Mouse (Mus musculus) heart, adult 2 months (tissue): Measurements from ENCODE around the gene Wscd1.

Source experiments
- CTCF ChIP-seq: fragments of 200-600 bp; IDR thresholded peaks from 2 replicates; pipeline ENCODE4 v1.8.1; 2022; ENCODE audit warnings: antibody characterized with exemption, mild to moderate bottlenecking, moderate library complexity
- EP300 ChIP-seq: fragments of 200-500 bp; IDR thresholded peaks from 2 replicates; pipeline ENCODE4 v1.6.1; 2011; ENCODE audit warnings: low read depth, low read length, control low read depth; ENCODE audit not compliant: insufficient read depth

DNA sequence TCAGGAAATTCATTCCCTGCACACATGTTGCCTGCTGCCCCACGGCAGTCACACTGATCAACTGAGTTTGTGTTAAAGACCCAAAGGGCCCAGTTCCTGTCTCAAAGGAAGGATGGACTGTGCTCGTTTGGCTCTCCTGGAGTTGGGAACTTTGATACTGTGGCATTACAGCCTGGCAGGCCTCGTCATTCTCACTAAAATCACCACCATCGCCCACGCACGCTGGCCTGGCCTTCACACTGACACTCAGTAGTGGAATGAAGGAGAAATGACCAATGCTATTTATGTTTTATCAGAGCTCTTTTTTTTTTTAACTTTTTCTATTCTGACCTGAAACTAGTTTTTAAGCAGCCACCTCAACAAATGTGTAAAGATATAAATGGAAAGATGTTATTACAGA lies 65.6 kb downstream of the Wscd1 start:
- TF ChIP-seq EP300 = no peak
- TF ChIP-seq CTCF = no peak
